Mouse (Mus musculus) neural tube, postnatal 0 days (tissue): ENCODE measurements around the gene Cyb561. TPM values are rescaled to one million over a fixed set of nuclear protein-coding genes. Genes with fewer than 3 reads are reported as not detected.

Experiments
- polyA plus RNA-seq: library from polyadenylated mRNA; unstranded; fragments of >200 nt; fragmentation: Nextera tagmentation; extraction: Ambion mirVana; gene quantifications from 2 replicates; pipeline ENCODE4 v1.2.1, GENCODE M21; 2015

Cyb561 gene
- 33.6 and 35.0 TPM in 2 replicates for polyA plus RNA-seq

DNA sequence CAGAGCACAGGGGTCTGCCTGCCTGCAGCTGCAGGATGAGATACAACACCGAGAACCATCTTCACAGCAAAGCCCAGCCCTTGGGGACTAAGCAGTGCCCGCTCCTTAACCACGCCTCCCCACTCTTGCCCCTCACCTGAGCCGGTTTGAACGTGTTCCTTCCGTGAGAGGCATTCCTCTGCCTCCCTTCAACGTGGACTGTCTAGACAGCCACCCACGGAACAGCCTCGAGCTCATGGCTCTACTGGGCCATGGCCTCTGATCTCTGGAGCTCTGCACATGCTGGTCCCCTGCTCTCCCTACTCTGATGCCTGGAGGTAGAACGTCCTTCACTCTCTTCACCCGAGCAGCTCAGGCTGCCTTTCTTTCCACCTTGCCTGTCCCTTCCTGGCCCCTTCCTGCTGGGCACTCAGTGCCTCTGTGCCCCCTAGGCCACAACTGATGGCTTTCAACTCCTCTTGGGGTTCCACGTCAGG, at the start of gene Cyb561:
Cyb561 (minus strand) TSS at position 426 of the 476 bp plus-strand sequence.

DNA sequence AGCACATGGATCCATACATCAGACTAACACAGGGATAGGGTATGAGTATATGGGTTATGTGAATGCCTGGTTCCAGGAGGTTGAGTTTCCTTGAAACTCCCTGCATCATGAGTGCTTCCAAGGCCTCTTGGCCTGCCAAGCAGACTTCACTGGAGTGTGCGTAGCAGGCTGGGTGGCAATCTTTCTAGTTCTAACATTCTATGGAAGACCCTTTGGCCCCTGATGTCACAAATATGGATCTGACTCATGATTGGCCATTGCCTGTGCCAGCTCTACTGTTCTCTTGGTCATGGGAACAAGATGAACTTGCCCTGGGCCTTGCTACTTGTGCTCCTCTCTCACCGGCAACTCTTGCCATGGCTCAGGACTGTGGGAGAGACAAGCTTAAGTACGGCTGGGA, 41.2 kb upstream of the Cyb561 start, which contains the start of gene Ace3:
Ace3 (plus strand) TSS at position 301 of the 400 bp plus-strand sequence.

DNA sequence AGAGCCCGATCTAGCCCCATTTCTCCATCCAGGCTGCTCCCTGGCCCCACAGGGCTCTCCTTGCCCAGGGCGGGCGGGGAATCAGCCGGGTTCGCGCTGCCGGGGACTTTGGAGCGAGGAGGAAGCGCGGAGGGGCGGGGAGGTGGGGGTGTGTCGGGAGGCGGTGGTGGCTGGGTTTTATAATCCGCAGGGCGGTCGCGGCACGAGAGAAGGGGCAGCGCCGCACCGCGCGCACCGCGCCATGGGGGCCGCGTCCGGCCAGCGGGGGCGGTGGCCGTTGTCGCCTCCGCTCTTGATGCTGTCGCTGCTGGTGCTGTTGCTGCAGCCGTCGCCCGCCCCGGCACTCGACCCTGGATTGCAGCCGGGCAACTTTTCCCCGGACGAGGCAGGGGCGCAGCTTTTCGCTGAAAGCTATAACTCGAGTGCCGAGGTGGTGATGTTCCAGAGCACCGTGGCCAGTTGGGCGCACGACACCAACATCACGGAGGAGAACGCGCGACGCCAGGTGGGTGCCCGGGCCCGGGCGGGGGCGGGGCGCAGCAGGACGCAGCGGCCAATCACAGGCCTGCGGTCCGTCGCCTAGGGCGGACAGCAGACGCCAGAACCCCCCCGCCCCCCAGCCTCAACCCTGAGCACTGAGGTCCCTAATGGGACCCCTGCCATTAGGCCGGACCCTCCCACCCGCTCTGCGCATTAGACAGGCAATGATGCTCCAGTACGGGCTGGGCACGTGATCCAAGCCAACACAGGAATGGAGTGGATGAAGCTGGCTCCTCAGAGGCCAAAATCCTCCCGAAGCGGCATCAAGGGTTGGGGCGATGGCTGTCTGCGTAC, 14.8 kb upstream of the Cyb561 start, which contains the start of gene Ace:
Ace (plus strand) TSS at position 205 of the 834 bp plus-strand sequence.

Other genes starting within 250 kb of the Cyb561 start
- gene Ace, start 14.6 kb upstream of the Cyb561 start, polyA plus RNA-seq, result 7.6 and 8.0 TPM in 2 replicates
- 0.10 TPM in 1 of 2 replicates, not detected in the other for gene Ace3, start 41.3 kb upstream of the Cyb561 start, polyA plus RNA-seq
- 2.5 and 3.9 TPM in 2 replicates for gene Kcnh6, start 54.8 kb upstream of the Cyb561 start, polyA plus RNA-seq
- gene Dcaf7, start 83.5 kb upstream of the Cyb561 start, polyA plus RNA-seq, result 117 and 140 TPM in 2 replicates
- gene Taco1, start 112.7 kb upstream of the Cyb561 start, polyA plus RNA-seq, result 7.3 and 7.4 TPM in 2 replicates
- 11.0 and 12.1 TPM in 2 replicates for gene Map3k3, start 131.3 kb upstream of the Cyb561 start, polyA plus RNA-seq
- not detected in 2 replicates for gene Gm10840, start 207.5 kb upstream of the Cyb561 start, polyA plus RNA-seq
- gene Limd2, start 207.5 kb upstream of the Cyb561 start, polyA plus RNA-seq, result 104 and 107 TPM in 2 replicates
- gene Strada, start 248.8 kb upstream of the Cyb561 start, polyA plus RNA-seq, result 24.1 and 24.5 TPM in 2 replicates